Mouse (Mus musculus) forebrain, embryonic 13.5 days (tissue): ENCODE data around the gene Zfp949. TPM values are rescaled to one million over a fixed set of nuclear protein-coding genes. Genes with fewer than 3 reads are reported as not detected.

Experiments used
- ATAC-seq: fragments of 200-750 bp; cut with Nextera tagmentation; 2 replicates; pipeline ENCODE4 v1.8.0; 2017
- H3K27ac ChIP-seq: fragments of 300-500 bp; sonication (generic); 2 replicates; pipeline ENCODE4 v1.5.1; 2015; ENCODE audit warnings: inconsistent platforms, mild to moderate bottlenecking, moderate library complexity
- H3K27me3 ChIP-seq: fragments of 300-500 bp; sonication (generic); 2 replicates; pipeline ENCODE4 v1.6.1; 2015; ENCODE audit warnings: mild to moderate bottlenecking, inconsistent platforms
- H3K36me3 ChIP-seq: fragments of 300-500 bp; sonication (generic); 2 replicates; pipeline ENCODE4 v1.6.1; 2015; ENCODE audit warnings: mild to moderate bottlenecking, inconsistent platforms; ENCODE audit not compliant: poor library complexity, severe bottlenecking
- H3K4me1 ChIP-seq: fragments of 300-500 bp; sonication (generic); 2 replicates; pipeline ENCODE4 v1.6.1; 2015; ENCODE audit warnings: inconsistent platforms
- H3K4me2 ChIP-seq: fragments of 300-500 bp; sonication (generic); 2 replicates; pipeline ENCODE4 v1.6.1; 2015; ENCODE audit warnings: inconsistent platforms, mild to moderate bottlenecking, moderate library complexity
- H3K4me3 ChIP-seq: fragments of 300-500 bp; sonication (generic); 2 replicates; pipeline ENCODE4 v1.5.1; 2015; ENCODE audit warnings: mild to moderate bottlenecking, inconsistent platforms
- H3K9ac ChIP-seq: fragments of 300-500 bp; sonication (generic); 2 replicates; pipeline ENCODE4 v1.6.1; 2015; ENCODE audit warnings: mild to moderate bottlenecking, inconsistent platforms
- H3K9me3 ChIP-seq: fragments of 300-500 bp; sonication (generic); replicated peaks from 2 replicates; pipeline ENCODE4 v1.6.1; 2016; ENCODE audit warnings: inconsistent platforms
- WGBS: fragments of 180-500 bp; shearing (Covaris S2); methylation state at CpG from one replicate; pipeline ENCODE4 v1.1.7; 2015; 5-methylcytosine and 5-hydroxymethylcytosine counted together
- polyA plus RNA-seq: library from polyadenylated mRNA; unstranded; fragments of >200 nt; fragmentation: Nextera tagmentation; extraction: Ambion mirVana; gene quantifications from 2 replicates; pipeline ENCODE4 v1.2.1, GENCODE M21; 2015

Gene Zfp949
- polyA plus RNA-seq: 12.4 and 13.6 TPM in 2 replicates

GRCm38 (mm10) chr9:88547851-88548613 lies at the start of gene Zfp949:
Zfp949 (plus strand) TSS chr9:88548020.
- under 1% methylated on average over 30 of the region's 30 CpGs for WGBS
- peak; percentile 95 for ATAC-seq

GRCm38 (mm10) chr9:88500112-88500511 lies 47.7 kb upstream of the Zfp949 start:
- no peaks in the 10 kb centered on the region for H3K9me3 ChIP-seq
- 69% methylated on average over 2 of the region's 2 CpGs for WGBS
- no peak overlapping the region for H3K27ac ChIP-seq
- no peak overlapping the region for H3K4me2 ChIP-seq
- 0 out of 2 replicates have a peak, but pooled peaks cover 8% of the 10 kb centered on the region for H3K4me1 ChIP-seq
- no peak overlapping the region for H3K9ac ChIP-seq
- no peaks in the 10 kb centered on the region for H3K27me3 ChIP-seq
- ATAC-seq: no peak
- no peaks in the 10 kb centered on the region for H3K36me3 ChIP-seq
- no peak overlapping the region for H3K4me3 ChIP-seq

More at GRCm38 (mm10) chr9:88547851-88548613, at the start of gene Zfp949:
- Histone ChIP-seq H3K9ac (peak within 1 kb of the TSS; percentile 79), H3K36me3 (peaks cover 11% of the 10 kb centered on the region), H3K9me3 (no peaks in the 10 kb centered on the region), H3K4me3 (peak within 1 kb of the TSS; percentile 84), H3K27ac (peak within 1 kb of the TSS; percentile 61), H3K4me1 (peaks cover 28% of the 10 kb centered on the region), H3K4me2 (peak within 1 kb of the TSS; percentile 74), H3K27me3 (no peaks in the 10 kb centered on the region)

GRCm38 (mm10) chr9:88501846-88502245 lies 46.0 kb upstream of the Zfp949 start:
- ATAC-seq: no peak
- Histone ChIP-seq H3K9me3 (no peaks in the 10 kb centered on the region), H3K4me2 (no peak overlapping the region), H3K27me3 (no peaks in the 10 kb centered on the region), H3K4me1 (0 out of 2 replicates have a peak, but pooled peaks cover 8% of the 10 kb centered on the region), H3K27ac (no peak overlapping the region), H3K9ac (no peak overlapping the region), H3K36me3 (no peaks in the 10 kb centered on the region), H3K4me3 (no peak overlapping the region)
- WGBS: 91% methylated on average over 6 of the region's 6 CpGs

GRCm38 (mm10) chr9:88515546-88515945 lies 32.3 kb upstream of the Zfp949 start:
- no peak for ATAC-seq
- 91% methylated on average over 1 of the region's 1 CpGs for WGBS
- H3K4me2 ChIP-seq: no peak overlapping the region
- H3K9ac ChIP-seq: no peak overlapping the region
- H3K27ac ChIP-seq: no peak overlapping the region
- H3K27me3 ChIP-seq: no peaks in the 10 kb centered on the region
- no peak overlapping the region for H3K4me3 ChIP-seq
- peaks cover 14% of the 10 kb centered on the region for H3K36me3 ChIP-seq
- H3K9me3 ChIP-seq: no peaks in the 10 kb centered on the region
- peaks cover 13% of the 10 kb centered on the region for H3K4me1 ChIP-seq

GRCm38 (mm10) chr9:88516361-88516995 lies 31.3 kb upstream of the Zfp949 start:
- WGBS: 91% methylated on average over 3 of the region's 3 CpGs
- no peak for ATAC-seq
- Histone ChIP-seq H3K36me3 (peaks cover 20% of the 10 kb centered on the region), H3K27ac (no peak overlapping the region), H3K4me3 (no peak overlapping the region), H3K4me1 (peaks cover 20% of the 10 kb centered on the region), H3K9me3 (no peaks in the 10 kb centered on the region), H3K27me3 (no peaks in the 10 kb centered on the region), H3K4me2 (no peak overlapping the region), H3K9ac (no peak overlapping the region)

- ATAC-seq: no peak
- Histone ChIP-seq H3K9ac (no peak overlapping the region), H3K27me3 (no peaks in the 10 kb centered on the region), H3K4me3 (no peak overlapping the region), H3K4me1 (peaks cover 23% of the 10 kb centered on the region), H3K9me3 (no peaks in the 10 kb centered on the region), H3K36me3 (peaks cover 20% of the 10 kb centered on the region), H3K4me2 (no peak overlapping the region), H3K27ac (peak overlapping the region; percentile 14; the same call in 1 of the 2 replicates)
These were observed 28.3 kb upstream of the Zfp949 start for GRCm38 (mm10) chr9:88519390-88520121.

GRCm38 (mm10) chr9:88520122-88520848 lies 27.5 kb upstream of the Zfp949 start:
- Histone ChIP-seq H3K4me2 (peak overlapping the region; percentile 67), H3K27ac (0 out of 2 replicates have a peak overlapping the region, but pooled peaks have one; percentile 1), H3K4me3 (peak overlapping the region; percentile 84), H3K9ac (peak overlapping the region; percentile 97), H3K36me3 (peaks cover 20% of the 10 kb centered on the region), H3K4me1 (peaks cover 23% of the 10 kb centered on the region), H3K27me3 (no peaks in the 10 kb centered on the region), H3K9me3 (no peaks in the 10 kb centered on the region)
- ATAC-seq: no peak
- whole genome bisulfite sequencing: 21% methylated on average over 2 of the region's 2 CpGs

GRCm38 (mm10) chr9:88520849-88521483 lies 26.9 kb upstream of the Zfp949 start:
- H3K27ac ChIP-seq: no peak overlapping the region
- H3K9ac ChIP-seq: peak overlapping the region; percentile 97
- H3K4me3 ChIP-seq: peak overlapping the region; percentile 84

GRCm38 (mm10) chr9:88521961-88522568 lies 25.8 kb upstream of the Zfp949 start:
- Histone ChIP-seq H3K4me2 (peak overlapping the region; percentile 67), H3K4me1 (peaks cover 23% of the 10 kb centered on the region), H3K4me3 (peak overlapping the region; percentile 84), H3K27me3 (no peaks in the 10 kb centered on the region), H3K36me3 (peaks cover 20% of the 10 kb centered on the region), H3K9me3 (no peaks in the 10 kb centered on the region), H3K9ac (peak overlapping the region; percentile 97), H3K27ac (peak overlapping the region; percentile 94)
- no peak for ATAC-seq
- under 1% methylated on average over 10 of the region's 10 CpGs for WGBS

More at GRCm38 (mm10) chr9:88520849-88521483, 26.9 kb upstream of the Zfp949 start:
- Histone ChIP-seq H3K4me1 (peaks cover 23% of the 10 kb centered on the region), H3K9me3 (no peaks in the 10 kb centered on the region), H3K27me3 (no peaks in the 10 kb centered on the region), H3K4me2 (peak overlapping the region; percentile 67), H3K36me3 (peaks cover 20% of the 10 kb centered on the region)
- 26% methylated on average over 4 of the region's 4 CpGs for WGBS
- ATAC-seq: peak; percentile 2; the same call in 1 of the 2 replicates

GRCm38 (mm10) chr9:88522569-88523334 lies 25.1 kb upstream of the Zfp949 start:
- H3K4me2 ChIP-seq: peak overlapping the region; percentile 76
- under 1% methylated on average over 69 of the region's 69 CpGs for WGBS
- ATAC-seq: peak; percentile 87

More at GRCm38 (mm10) chr9:88522569-88523334, 25.1 kb upstream of the Zfp949 start:
- peak overlapping the region; percentile 84 for H3K4me3 ChIP-seq
- peaks cover 15% of the 10 kb centered on the region for H3K36me3 ChIP-seq
- peaks cover 23% of the 10 kb centered on the region for H3K4me1 ChIP-seq
- H3K9ac ChIP-seq: peak overlapping the region; percentile 97
- H3K27ac ChIP-seq: peak overlapping the region; percentile 94
- no peaks in the 10 kb centered on the region for H3K9me3 ChIP-seq
- H3K27me3 ChIP-seq: no peaks in the 10 kb centered on the region
